Mouse (Mus musculus) heart, embryonic 15.5 days (tissue): ENCODE data around the gene Dennd1c. TPM values are rescaled to one million over a fixed set of nuclear protein-coding genes. Genes with fewer than 3 reads are reported as not detected.

Source experiments
- ATAC-seq: fragments of 200-750 bp; cut with Nextera tagmentation; replicated peaks from 2 replicates; pipeline ENCODE4 v1.8.0; 2017; ENCODE audit warnings: low read depth, moderate TSS enrichment; ENCODE audit not compliant: insufficient number of reproducible peaks, insufficient read depth, low FRiP score
- H3K27ac ChIP-seq: fragments of 300-500 bp; sonication (generic); 2 replicates; pipeline ENCODE4 v1.5.1; 2015; ENCODE audit warnings: mild to moderate bottlenecking, inconsistent platforms
- H3K27me3 ChIP-seq: fragments of 300-500 bp; sonication (generic); 2 replicates; pipeline ENCODE4 v1.6.1; 2015; ENCODE audit warnings: inconsistent platforms
- H3K36me3 ChIP-seq: fragments of 300-500 bp; sonication (generic); 2 replicates; pipeline ENCODE4 v1.6.1; 2015; ENCODE audit warnings: mild to moderate bottlenecking, inconsistent platforms
- H3K4me1 ChIP-seq: fragments of 300-500 bp; sonication (generic); replicated peaks from 2 replicates; pipeline ENCODE4 v1.6.1; 2015; ENCODE audit warnings: inconsistent platforms
- H3K4me2 ChIP-seq: fragments of 300-500 bp; sonication (generic); 2 replicates; pipeline ENCODE4 v1.6.1; 2015; ENCODE audit warnings: inconsistent platforms, mild to moderate bottlenecking, moderate library complexity
- H3K4me3 ChIP-seq: fragments of 300-500 bp; sonication (generic); 2 replicates; pipeline ENCODE4 v1.5.1; 2015; ENCODE audit warnings: mild to moderate bottlenecking, inconsistent platforms
- H3K9ac ChIP-seq: fragments of 300-500 bp; sonication (generic); 2 replicates; pipeline ENCODE4 v1.6.1; 2015; ENCODE audit warnings: mild to moderate bottlenecking, inconsistent platforms
- H3K9me3 ChIP-seq: fragments of 300-500 bp; sonication (generic); replicated peaks from 2 replicates; pipeline ENCODE4 v1.6.1; 2016; ENCODE audit warnings: inconsistent platforms
- WGBS: fragments of 180-500 bp; shearing (Covaris S2); methylation state at CpG from one replicate; pipeline ENCODE4 v1.1.7; 2015; ENCODE audit warnings: mixed read lengths; 5-methylcytosine and 5-hydroxymethylcytosine counted together
- polyA plus RNA-seq: library from polyadenylated mRNA; unstranded; fragments of >200 nt; fragmentation: Nextera tagmentation; extraction: Ambion mirVana; gene quantifications from 2 replicates; pipeline ENCODE4 v1.2.1, GENCODE M21; 2015

Gene Dennd1c
- polyA plus RNA-seq, 1 experiment from 2014 or later: 0.64 TPM

DNA sequence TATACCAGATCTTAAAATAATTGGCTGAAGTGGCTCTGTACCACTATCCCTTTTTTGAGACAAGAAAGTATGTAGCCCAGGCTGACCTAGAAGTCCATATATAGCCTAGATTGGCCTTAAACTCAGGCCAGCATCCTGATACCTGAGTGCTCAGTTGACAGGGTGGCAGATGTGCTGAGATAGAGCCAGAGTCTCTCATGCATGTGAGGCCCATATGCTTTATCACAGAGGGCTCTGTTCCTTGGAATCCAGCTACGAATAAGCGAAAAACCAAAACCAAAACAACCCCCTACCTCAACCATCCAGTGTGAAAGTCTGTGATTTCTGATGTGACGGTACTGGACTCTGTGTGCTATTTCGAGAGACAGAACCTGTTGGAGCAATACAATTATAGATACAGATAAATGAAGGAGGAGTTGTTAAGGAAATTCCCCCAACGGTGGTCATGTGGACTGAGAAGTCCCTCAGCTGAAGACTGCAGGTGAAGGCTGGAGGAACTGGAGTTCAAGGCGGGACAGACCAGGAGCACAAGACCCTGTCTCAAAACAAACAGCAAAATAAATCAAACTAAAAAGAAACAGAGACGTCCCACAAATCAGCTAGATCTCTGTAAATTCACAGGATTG, 29.8 kb upstream of the Dennd1c start:
- Histone ChIP-seq H3K27ac (no peak overlapping the region), H3K4me2 (no peak overlapping the region), H3K27me3 (no peaks in the 10 kb centered on the region), H3K9ac (no peak overlapping the region), H3K4me3 (no peak overlapping the region), H3K9me3 (no peaks in the 10 kb centered on the region), H3K36me3 (no peaks in the 10 kb centered on the region), H3K4me1 (peaks cover 16% of the 10 kb centered on the region)
- ATAC-seq: no peak
- WGBS: 77% methylated on average over 7 of the region's 7 CpGs

DNA sequence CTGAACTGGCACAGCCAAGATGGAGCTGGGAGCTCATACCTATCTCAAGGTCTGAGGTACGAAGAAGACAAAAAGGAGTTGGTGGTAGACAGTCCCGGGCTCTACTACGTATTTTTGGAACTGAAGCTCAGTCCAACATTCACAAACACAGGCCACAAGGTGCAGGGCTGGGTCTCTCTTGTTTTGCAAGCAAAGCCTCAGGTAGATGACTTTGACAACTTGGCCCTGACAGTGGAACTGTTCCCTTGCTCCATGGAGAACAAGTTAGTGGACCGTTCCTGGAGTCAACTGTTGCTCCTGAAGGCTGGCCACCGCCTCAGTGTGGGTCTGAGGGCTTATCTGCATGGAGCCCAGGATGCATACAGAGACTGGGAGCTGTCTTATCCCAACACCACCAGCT, 28.8 kb upstream of the Dennd1c start:
- Histone ChIP-seq H3K36me3 (no peaks in the 10 kb centered on the region), H3K4me3 (no peak overlapping the region), H3K9me3 (no peaks in the 10 kb centered on the region), H3K4me1 (peaks cover 16% of the 10 kb centered on the region), H3K9ac (no peak overlapping the region), H3K27me3 (no peaks in the 10 kb centered on the region), H3K27ac (no peak overlapping the region), H3K4me2 (no peak overlapping the region)
- ATAC-seq: no peak
- WGBS: 81% methylated on average over 5 of the region's 5 CpGs

DNA sequence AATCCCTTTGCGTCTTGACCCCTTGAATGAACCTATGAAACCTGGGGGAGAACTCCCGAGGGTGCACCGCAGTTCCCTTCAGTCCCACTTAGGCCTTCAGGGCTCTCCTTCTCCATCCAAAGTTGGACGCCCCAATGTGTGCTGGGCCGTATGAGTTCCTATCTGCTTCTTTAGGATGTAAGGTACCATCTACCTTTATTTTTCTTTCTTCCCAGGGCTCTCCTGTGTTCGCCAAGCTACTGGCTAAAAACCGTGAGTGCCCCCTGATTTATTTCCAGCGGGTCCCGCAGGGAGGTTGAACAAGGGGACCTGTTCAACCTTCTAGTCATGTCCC, 27.7 kb upstream of the Dennd1c start:
- peak overlapping the region; percentile 95 for H3K4me2 ChIP-seq
- 20% methylated on average over 9 of the region's 9 CpGs for WGBS
- no peak overlapping the region for H3K9ac ChIP-seq
- ATAC-seq: no peak
- no peaks in the 10 kb centered on the region for H3K27me3 ChIP-seq
- no peak overlapping the region for H3K27ac ChIP-seq
- H3K9me3 ChIP-seq: no peaks in the 10 kb centered on the region
- peaks cover 16% of the 10 kb centered on the region for H3K4me1 ChIP-seq
- no peaks in the 10 kb centered on the region for H3K36me3 ChIP-seq
- H3K4me3 ChIP-seq: peak overlapping the region; percentile 68

DNA sequence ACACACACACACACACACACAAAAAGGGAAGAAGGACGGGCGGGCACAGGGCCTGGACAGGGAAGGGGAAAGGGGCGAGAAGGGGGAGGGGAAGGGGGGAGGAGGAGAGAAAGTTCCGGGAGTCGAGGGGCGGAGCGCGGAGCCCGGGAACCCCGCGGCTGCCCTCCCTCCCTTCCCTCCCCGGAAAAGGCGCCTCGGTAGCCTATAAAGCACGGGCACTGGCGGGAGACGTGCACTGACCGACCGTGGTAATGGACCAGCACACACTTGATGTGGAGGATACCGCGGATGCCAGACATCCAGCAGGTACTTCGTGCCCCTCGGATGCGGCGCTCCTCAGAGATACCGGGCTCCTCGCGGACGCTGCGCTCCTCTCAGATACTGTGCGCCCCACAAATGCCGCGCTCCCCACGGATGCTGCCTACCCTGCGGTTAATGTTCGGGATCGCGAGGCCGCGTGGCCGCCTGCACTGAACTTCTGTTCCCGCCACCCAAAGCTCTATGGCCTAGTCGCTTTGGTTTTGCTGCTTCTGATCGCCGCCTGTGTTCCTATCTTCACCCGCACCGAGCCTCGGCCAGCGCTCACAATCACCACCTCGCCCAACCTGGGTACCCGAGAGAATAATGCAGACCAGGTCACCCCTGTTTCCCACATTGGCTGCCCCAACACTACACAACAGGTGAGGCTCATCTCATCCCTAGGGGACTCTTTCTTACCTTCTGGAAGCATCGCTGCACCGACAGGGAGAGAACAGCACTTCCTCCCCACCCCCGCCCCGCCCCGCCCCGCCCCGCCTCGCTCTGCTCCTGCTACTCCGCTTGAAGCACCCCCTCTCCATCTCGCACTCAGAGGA, 27.1 kb upstream of the Dennd1c start, which contains the start of gene Tnfsf9:
Gene Tnfsf9 (plus strand): TSS at position 145 of the 854 bp plus-strand sequence.
- H3K27ac ChIP-seq: peak within 1 kb of the TSS; percentile 26; the same call in 1 of the 2 replicates
- no peaks in the 10 kb centered on the region for H3K9me3 ChIP-seq
- H3K4me1 ChIP-seq: peaks cover 16% of the 10 kb centered on the region
- peak within 1 kb of the TSS; percentile 63 for H3K9ac ChIP-seq
- WGBS: under 1% methylated on average over 59 of the region's 61 CpGs
- H3K27me3 ChIP-seq: no peaks in the 10 kb centered on the region
- ATAC-seq: peak; percentile 69
- H3K4me3 ChIP-seq: peak within 1 kb of the TSS; percentile 68
- no peaks in the 10 kb centered on the region for H3K36me3 ChIP-seq
- H3K4me2 ChIP-seq: peak within 1 kb of the TSS; percentile 95

DNA sequence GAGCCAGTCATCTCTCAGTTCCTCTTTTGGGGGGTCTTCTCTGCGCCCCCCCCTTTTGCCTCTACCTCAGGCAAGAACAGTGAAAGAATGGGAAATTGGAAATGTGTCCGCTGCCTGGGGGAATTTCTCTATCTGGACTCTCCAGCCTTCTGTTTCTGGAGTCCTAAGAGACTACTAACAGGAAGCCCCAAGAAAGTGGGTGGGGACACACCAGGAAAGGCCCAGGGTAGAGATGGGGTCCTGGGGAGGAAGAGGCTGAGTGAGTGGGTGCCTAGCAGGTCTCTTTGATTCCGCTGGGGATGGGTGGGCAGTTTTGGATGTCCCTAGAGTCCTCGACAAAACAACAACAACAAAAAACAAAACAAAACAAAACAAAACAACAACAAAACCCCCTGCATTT, 26.2 kb upstream of the Dennd1c start:
- H3K9me3 ChIP-seq: no peaks in the 10 kb centered on the region
- no peak overlapping the region for H3K9ac ChIP-seq
- peak overlapping the region; percentile 68 for H3K4me3 ChIP-seq
- H3K27ac ChIP-seq: no peak overlapping the region
- H3K27me3 ChIP-seq: no peaks in the 10 kb centered on the region
- peak overlapping the region; percentile 95 for H3K4me2 ChIP-seq
- no peaks in the 10 kb centered on the region for H3K36me3 ChIP-seq
- H3K4me1 ChIP-seq: peaks cover 16% of the 10 kb centered on the region
- WGBS: 35% methylated on average over 4 of the region's 4 CpGs
- no peak for ATAC-seq

DNA sequence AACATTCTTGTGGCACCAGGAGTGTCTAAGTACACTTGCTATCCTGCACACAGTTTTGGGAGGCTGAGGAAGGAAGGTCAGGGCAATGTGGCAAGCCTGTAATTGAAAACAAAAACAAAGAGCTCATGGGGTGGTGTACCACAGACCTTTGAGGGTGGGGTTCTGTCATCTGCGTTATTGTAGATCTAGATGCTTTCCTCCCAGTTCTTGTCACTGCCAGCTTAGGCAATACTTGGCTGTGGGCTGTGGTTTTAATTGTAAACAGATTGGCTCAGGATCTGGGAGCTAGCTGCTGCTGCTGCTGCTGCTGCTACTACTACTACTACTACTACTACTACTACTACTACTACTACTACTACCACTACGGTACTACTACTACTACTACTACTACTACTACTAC, 24.0 kb upstream of the Dennd1c start:
- Histone ChIP-seq H3K9me3 (no peaks in the 10 kb centered on the region), H3K36me3 (no peaks in the 10 kb centered on the region), H3K4me3 (no peak overlapping the region), H3K27ac (no peak overlapping the region), H3K9ac (no peak overlapping the region), H3K27me3 (no peaks in the 10 kb centered on the region), H3K4me2 (no peak overlapping the region), H3K4me1 (peaks cover 16% of the 10 kb centered on the region)
- no peak for ATAC-seq
- WGBS: 83% methylated on average over 2 of the region's 2 CpGs

DNA sequence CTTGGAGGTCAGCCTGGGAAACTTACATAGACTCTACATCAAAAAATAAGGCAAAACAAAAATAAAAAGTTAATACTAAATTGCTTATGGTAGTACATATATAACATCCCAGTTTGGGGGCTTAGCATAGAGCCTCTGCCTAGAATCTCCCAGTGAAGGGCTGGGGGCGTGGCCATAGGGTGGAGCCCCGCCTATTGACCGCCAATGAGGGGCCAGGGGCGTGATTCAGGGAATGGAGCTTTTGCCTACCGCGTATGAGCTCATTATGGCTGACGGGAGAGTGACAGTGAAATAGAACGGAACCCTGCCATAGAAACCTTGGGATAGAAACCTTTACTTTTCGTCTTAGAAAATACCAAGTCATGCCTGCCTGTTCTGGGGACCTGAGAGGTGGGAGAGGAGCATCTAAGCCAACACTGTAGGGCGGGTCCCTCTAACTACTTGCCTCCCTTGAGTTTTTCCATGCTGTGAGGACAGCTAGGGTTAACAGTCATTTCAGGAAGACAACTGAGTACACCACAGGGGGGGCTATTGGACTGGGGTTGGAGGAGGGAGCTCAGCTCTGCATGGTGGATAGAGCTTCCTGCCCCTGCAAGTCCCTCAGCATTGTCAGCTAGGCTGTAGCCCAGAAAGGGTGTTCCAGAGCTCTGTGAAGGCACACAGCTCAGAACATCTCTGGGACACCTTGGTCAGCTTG, 21.5 kb upstream of the Dennd1c start:
- Histone ChIP-seq H3K4me3 (no peak overlapping the region), H3K27ac (no peak overlapping the region), H3K4me2 (no peak overlapping the region), H3K36me3 (no peaks in the 10 kb centered on the region), H3K9ac (no peak overlapping the region), H3K4me1 (peaks cover 13% of the 10 kb centered on the region), H3K9me3 (no peaks in the 10 kb centered on the region), H3K27me3 (peaks cover 8% of the 10 kb centered on the region)
- ATAC-seq: no peak
- WGBS: 8% methylated on average over 10 of the region's 10 CpGs

DNA sequence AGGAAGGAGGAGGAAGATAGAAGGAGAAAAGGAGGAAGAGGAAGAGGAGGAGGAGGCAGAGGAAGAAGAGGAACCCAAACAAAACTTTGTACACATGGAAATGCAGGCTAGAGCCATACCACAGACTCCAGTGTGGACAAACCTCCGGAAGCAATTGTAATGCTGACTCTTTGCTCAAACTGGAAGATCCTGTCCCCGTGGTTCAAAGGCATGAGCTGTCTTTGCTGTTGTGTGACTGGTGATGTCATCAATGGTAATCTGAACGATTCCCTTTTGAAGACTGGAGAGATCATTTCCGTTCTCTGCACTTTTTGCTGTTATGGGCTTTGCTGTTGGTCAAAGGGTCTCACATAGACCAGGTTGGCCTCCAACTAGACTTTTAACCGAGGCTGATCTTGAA, 20.0 kb upstream of the Dennd1c start:
- no peaks in the 10 kb centered on the region for H3K36me3 ChIP-seq
- 65% methylated on average over 5 of the region's 5 CpGs for WGBS
- no peak for ATAC-seq
- peaks cover 10% of the 10 kb centered on the region for H3K27me3 ChIP-seq
- H3K4me3 ChIP-seq: no peak overlapping the region
- H3K4me2 ChIP-seq: no peak overlapping the region
- no peaks in the 10 kb centered on the region for H3K9me3 ChIP-seq
- H3K9ac ChIP-seq: no peak overlapping the region
- peaks cover 7% of the 10 kb centered on the region for H3K4me1 ChIP-seq
- H3K27ac ChIP-seq: no peak overlapping the region

DNA sequence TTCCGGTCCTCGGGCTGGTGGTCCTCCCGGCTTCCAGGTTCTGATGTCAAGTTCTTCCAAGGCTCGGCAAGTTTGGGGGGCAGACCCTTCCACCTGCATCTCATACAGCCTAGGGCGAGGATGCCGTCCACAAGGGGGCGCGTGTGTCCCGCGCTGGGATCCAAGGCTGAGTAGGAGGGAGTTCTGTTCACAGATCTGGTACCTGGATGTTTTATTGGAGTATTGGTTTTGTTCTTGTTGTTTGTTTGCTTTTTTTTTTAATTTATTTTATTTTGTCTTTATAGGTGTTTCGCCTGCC, 18.3 kb upstream of the Dennd1c start:
- ATAC-seq: peak; percentile 83
- H3K27me3 ChIP-seq: peaks cover 10% of the 10 kb centered on the region
- H3K36me3 ChIP-seq: no peaks in the 10 kb centered on the region
- WGBS: under 1% methylated on average over 11 of the region's 11 CpGs
- H3K4me2 ChIP-seq: peak overlapping the region; percentile 57
- H3K9me3 ChIP-seq: no peaks in the 10 kb centered on the region
- H3K9ac ChIP-seq: no peak overlapping the region
- H3K4me1 ChIP-seq: peaks cover 7% of the 10 kb centered on the region
- H3K27ac ChIP-seq: no peak overlapping the region
- H3K4me3 ChIP-seq: peak overlapping the region; percentile 32

DNA sequence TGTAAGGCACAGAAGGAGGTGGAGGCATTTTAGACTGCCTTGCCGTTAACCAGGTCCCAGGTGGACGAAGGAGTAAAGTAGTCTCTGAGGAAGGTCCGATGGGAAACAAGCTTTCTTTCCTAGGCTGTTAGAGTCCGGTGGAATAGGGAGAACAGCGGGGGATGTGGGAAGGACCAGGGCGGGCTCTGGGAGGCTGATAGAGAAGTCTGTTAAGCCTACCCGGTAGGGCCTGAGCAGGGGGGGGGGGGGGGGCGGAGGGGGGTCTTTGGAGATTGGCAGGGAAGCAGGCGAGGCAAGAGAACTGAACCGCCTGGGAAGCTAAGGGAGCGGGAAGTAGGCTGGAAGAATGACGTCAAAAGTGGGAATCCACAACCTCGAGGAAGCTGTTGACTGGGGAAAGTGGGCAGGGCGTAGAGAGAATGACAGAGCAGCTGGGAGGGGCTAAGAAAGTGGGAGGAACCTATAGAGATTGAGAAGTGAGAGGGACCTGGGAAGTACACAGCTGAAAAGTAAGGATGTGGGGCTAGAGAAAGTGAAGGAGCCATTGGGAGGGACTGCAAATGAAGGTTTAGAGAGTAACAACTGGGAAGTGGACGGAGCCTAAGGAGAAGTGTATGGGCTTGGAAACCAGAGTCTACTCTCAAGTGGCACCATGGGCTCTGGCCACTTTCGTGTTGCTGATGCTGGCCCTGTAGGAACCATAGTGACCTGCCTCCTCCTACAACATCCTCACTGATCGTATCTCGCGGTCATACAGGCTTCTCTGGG, 17.7 kb upstream of the Dennd1c start:
- no peaks in the 10 kb centered on the region for H3K36me3 ChIP-seq
- H3K4me3 ChIP-seq: peak overlapping the region; percentile 32
- peak overlapping the region; percentile 57 for H3K4me2 ChIP-seq
- WGBS: 3% methylated on average over 18 of the region's 19 CpGs
- peaks cover 7% of the 10 kb centered on the region for H3K4me1 ChIP-seq
- H3K9ac ChIP-seq: no peak overlapping the region
- no peak overlapping the region for H3K27ac ChIP-seq
- peaks cover 10% of the 10 kb centered on the region for H3K27me3 ChIP-seq
- no peaks in the 10 kb centered on the region for H3K9me3 ChIP-seq
- peak; percentile 75 for ATAC-seq

DNA sequence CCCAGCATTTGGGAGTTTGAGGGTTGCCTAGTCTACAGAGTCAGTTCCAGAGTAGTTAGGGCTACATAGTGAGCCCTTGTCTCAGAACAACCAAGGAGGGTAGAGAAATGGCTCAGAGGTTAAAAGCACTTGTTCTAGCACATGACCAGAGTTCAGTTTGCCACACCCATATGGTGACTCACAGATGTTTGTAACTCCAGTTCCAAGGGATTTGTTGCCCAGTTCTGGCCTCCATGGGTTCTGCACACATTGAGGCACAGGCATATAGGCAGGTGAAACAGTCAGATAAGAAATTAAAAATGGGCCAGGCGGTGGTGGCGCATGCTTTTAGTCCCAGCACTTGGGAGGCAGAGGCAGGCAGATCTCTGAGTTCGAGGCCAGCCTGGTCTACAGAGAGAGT, 15.9 kb upstream of the Dennd1c start:
- ATAC-seq: no peak
- Histone ChIP-seq H3K4me2 (no peak overlapping the region), H3K4me1 (peaks cover 7% of the 10 kb centered on the region), H3K9ac (no peak overlapping the region), H3K36me3 (no peaks in the 10 kb centered on the region), H3K27ac (no peak overlapping the region), H3K9me3 (no peaks in the 10 kb centered on the region), H3K4me3 (no peak overlapping the region), H3K27me3 (peaks cover 18% of the 10 kb centered on the region)
- 90% methylated on average over 3 of the region's 3 CpGs for WGBS
